Mouse (Mus musculus) neural tube, embryonic 15.5 days (tissue): Measurements from ENCODE around the gene Gadd45a. TPM values are rescaled to one million over a fixed set of nuclear protein-coding genes. Genes with fewer than 3 reads are reported as not detected.
A peak's percentile ranks its signal among the peaks of the same experiment; 100 is the strongest.

ENCODE experiments used
- ATAC-seq: fragments of 200-750 bp; cut with Nextera tagmentation; 2 replicates; pipeline ENCODE4 v1.8.0; 2017; ENCODE audit warnings: mild to moderate bottlenecking, moderate TSS enrichment, moderate library complexity; ENCODE audit not compliant: low FRiP score
- H3K27ac ChIP-seq: fragments of 300-500 bp; sonication (generic); replicated peaks from 2 replicates; pipeline ENCODE4 v1.5.1; 2015; ENCODE audit warnings: mild to moderate bottlenecking, inconsistent platforms
- H3K27me3 ChIP-seq: fragments of 300-500 bp; sonication (generic); replicated peaks from 2 replicates; pipeline ENCODE4 v1.6.1; 2015; ENCODE audit warnings: inconsistent platforms
- H3K36me3 ChIP-seq: fragments of 300-500 bp; sonication (generic); 2 replicates; pipeline ENCODE4 v1.6.1; 2015; ENCODE audit warnings: inconsistent platforms
- H3K4me1 ChIP-seq: fragments of 300-500 bp; sonication (generic); 2 replicates; pipeline ENCODE4 v1.6.1; 2015; ENCODE audit warnings: inconsistent platforms
- H3K4me2 ChIP-seq: fragments of 300-500 bp; sonication (generic); 2 replicates; pipeline ENCODE4 v1.6.1; 2015; ENCODE audit warnings: inconsistent platforms, mild to moderate bottlenecking, moderate library complexity
- H3K4me3 ChIP-seq: fragments of 300-500 bp; sonication (generic); replicated peaks from 2 replicates; pipeline ENCODE4 v1.5.1; 2015; ENCODE audit warnings: mild to moderate bottlenecking, inconsistent platforms
- H3K9ac ChIP-seq: fragments of 300-500 bp; sonication (generic); replicated peaks from 2 replicates; pipeline ENCODE4 v1.6.1; 2015; ENCODE audit warnings: mild to moderate bottlenecking, inconsistent platforms
- H3K9me3 ChIP-seq: fragments of 300-500 bp; sonication (generic); replicated peaks from 2 replicates; pipeline ENCODE4 v1.6.1; 2016; ENCODE audit warnings: inconsistent platforms
- WGBS: fragments of 180-500 bp; shearing (Covaris S2); methylation state at CpG from one replicate; pipeline ENCODE4 v1.1.7; 2015; ENCODE audit warnings: mixed read lengths; 5-methylcytosine and 5-hydroxymethylcytosine counted together
- polyA plus RNA-seq: library from polyadenylated mRNA; unstranded; fragments of >200 nt; fragmentation: Nextera tagmentation; extraction: Ambion mirVana; gene quantifications from 2 replicates; pipeline ENCODE4 v1.2.1, GENCODE M21; 2015

Gene Gadd45a
- polyA plus RNA-seq, 1 experiment from 2014 or later: 23.4 TPM

DNA sequence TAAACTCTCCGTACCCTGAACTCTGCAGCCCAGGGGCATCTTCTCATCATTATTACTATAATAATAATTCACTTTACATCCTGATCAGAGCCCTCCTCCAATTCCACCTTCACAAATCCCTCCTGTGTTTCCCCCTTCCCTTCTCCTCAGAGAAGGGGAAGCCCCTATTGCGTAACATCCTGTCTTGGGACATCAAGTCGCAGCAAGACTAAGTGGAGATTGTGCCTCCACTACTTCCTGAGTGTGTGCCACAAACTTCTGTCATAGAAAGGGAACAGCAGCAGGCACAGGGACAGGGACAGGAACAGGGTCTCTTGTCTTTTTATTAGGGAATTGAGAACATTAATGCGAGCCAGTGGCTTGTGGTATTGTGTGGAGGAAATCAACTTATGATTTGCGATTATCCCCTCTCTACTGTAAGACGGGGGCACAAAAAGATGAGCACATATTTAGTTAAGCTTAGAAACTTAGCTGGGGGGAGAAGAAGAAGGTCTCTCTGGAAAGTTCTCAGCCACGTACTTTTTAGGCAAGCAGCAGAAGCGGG, 32.0 kb upstream of the Gadd45a start:
- Histone ChIP-seq H3K4me3 (no peak overlapping the region), H3K9ac (no peak overlapping the region), H3K36me3 (no peaks in the 10 kb centered on the region), H3K27me3 (no peaks in the 10 kb centered on the region), H3K4me2 (no peak overlapping the region), H3K9me3 (no peaks in the 10 kb centered on the region), H3K27ac (no peak overlapping the region), H3K4me1 (peaks cover 10% of the 10 kb centered on the region; the same call in 1 of the 2 replicates)
- ATAC-seq: no peak
- WGBS: 85% methylated on average over 8 of the region's 8 CpGs

- Histone ChIP-seq H3K4me1 (no peaks in the 10 kb centered on the region), H3K4me3 (no peak overlapping the region), H3K36me3 (no peaks in the 10 kb centered on the region), H3K9me3 (no peaks in the 10 kb centered on the region), H3K4me2 (no peak overlapping the region), H3K9ac (no peak overlapping the region), H3K27me3 (no peaks in the 10 kb centered on the region), H3K27ac (no peak overlapping the region)
- 90% methylated on average over 5 of the region's 5 CpGs for WGBS
- no peak for ATAC-seq
These were observed 22.8 kb upstream of the Gadd45a start for GRCm38 (mm10) chr6:67060057-67060456.

GRCm38 (mm10) chr6:67057991-67058696, 20.9 kb upstream of the Gadd45a start:
- H3K27me3 ChIP-seq: no peaks in the 10 kb centered on the region
- H3K4me2 ChIP-seq: no peak overlapping the region
- ATAC-seq: no peak
- H3K9me3 ChIP-seq: no peaks in the 10 kb centered on the region
- H3K27ac ChIP-seq: no peak overlapping the region
- no peak overlapping the region for H3K9ac ChIP-seq
- H3K36me3 ChIP-seq: no peaks in the 10 kb centered on the region
- H3K4me1 ChIP-seq: no peaks in the 10 kb centered on the region
- 91% methylated on average over 7 of the region's 7 CpGs for WGBS
- no peak overlapping the region for H3K4me3 ChIP-seq

GRCm38 (mm10) chr6:67057574-67057973, 20.3 kb upstream of the Gadd45a start:
- Histone ChIP-seq H3K27me3 (no peaks in the 10 kb centered on the region), H3K4me2 (no peak overlapping the region), H3K4me3 (no peak overlapping the region), H3K27ac (no peak overlapping the region), H3K4me1 (no peaks in the 10 kb centered on the region), H3K9ac (no peak overlapping the region), H3K36me3 (no peaks in the 10 kb centered on the region), H3K9me3 (no peaks in the 10 kb centered on the region)
- WGBS: 86% methylated on average over 5 of the region's 5 CpGs
- no peak for ATAC-seq

DNA sequence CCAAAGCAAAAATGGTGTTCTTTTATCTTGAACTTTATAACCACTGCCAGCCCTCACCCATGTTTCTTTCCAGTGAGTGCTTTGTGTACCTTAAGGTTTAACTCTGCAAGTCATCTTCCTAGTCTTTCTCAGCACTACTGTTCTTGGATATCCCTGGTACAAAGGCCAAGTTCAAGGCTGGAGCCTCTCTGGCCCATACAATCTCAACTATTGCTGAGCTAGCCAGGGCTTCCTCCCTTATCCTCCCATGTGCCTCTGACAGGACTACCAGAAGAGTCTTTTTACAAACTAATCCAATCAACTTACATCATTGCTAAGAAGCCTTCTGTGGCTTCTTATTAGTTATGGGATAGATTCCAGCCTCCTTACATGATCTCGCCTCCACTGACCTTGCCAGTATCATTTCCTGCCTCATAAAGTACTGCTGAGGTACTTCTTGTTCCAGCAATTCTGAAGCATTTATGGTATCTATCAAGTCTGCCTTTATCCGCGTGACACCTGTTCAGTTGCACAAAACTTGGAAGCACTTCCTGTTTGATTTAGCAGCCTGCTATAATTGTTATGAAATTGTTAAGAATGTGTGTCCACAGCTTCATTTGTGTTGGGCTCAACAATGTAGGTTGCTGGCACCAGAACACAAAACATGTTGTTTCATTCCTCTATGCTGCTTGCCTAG, 19.8 kb upstream of the Gadd45a start:
- Histone ChIP-seq H3K36me3 (no peaks in the 10 kb centered on the region), H3K4me2 (no peak overlapping the region), H3K27ac (no peak overlapping the region), H3K9me3 (no peaks in the 10 kb centered on the region), H3K4me1 (no peaks in the 10 kb centered on the region), H3K27me3 (no peaks in the 10 kb centered on the region), H3K9ac (no peak overlapping the region), H3K4me3 (no peak overlapping the region)
- WGBS: 76% methylated on average over 3 of the region's 3 CpGs
- no peak for ATAC-seq

DNA sequence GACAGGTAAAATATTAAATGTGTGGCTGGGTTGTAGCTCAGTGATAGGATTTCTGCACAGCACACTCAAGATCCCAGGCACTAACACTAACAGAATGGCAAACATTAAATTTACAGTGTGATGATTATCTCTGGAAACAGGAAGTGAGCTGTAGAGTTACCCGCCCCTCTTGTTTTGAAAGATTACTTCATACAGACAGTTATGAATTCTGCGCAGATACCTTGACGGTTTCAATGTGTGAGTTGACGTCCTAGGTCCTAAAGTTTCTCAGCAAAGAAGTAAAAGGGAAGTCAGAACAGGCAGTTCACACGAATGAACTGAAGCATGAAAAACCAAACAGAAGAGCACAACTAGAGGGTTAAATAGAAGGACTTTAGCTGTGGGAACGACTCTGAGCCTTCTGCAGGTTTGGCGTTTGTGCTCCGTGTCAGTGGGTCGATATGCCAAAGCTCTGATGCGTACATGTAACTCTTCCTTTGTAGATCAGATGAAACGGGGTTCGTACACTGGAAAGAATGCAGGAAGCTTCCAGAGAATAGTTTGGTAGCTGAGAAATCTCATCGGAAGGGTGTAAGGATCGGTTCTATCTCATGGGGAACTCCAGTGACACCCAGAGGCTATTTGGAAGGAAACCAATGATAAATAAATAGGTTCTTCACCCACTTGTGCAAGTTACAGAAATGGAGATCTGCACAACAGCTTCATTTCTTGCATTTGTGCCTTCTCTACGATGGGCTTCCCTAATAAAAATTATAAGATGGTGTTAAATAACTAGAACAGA, 19.0 kb upstream of the Gadd45a start:
- Histone ChIP-seq H3K36me3 (no peaks in the 10 kb centered on the region), H3K4me3 (no peak overlapping the region), H3K27ac (no peak overlapping the region), H3K4me1 (no peaks in the 10 kb centered on the region), H3K27me3 (no peaks in the 10 kb centered on the region), H3K9me3 (no peaks in the 10 kb centered on the region), H3K4me2 (no peak overlapping the region), H3K9ac (no peak overlapping the region)
- WGBS: 85% methylated on average over 15 of the region's 15 CpGs
- ATAC-seq: no peak

GRCm38 (mm10) chr6:67050063-67050462, 12.8 kb upstream of the Gadd45a start:
- Histone ChIP-seq H3K27me3 (no peaks in the 10 kb centered on the region), H3K4me1 (peaks cover 8% of the 10 kb centered on the region; the same call in 1 of the 2 replicates), H3K9me3 (no peaks in the 10 kb centered on the region), H3K4me3 (no peak overlapping the region), H3K4me2 (no peak overlapping the region), H3K36me3 (no peaks in the 10 kb centered on the region), H3K9ac (no peak overlapping the region), H3K27ac (no peak overlapping the region)
- no peak for ATAC-seq
- WGBS: 56% methylated on average over 1 of the region's 1 CpGs

DNA sequence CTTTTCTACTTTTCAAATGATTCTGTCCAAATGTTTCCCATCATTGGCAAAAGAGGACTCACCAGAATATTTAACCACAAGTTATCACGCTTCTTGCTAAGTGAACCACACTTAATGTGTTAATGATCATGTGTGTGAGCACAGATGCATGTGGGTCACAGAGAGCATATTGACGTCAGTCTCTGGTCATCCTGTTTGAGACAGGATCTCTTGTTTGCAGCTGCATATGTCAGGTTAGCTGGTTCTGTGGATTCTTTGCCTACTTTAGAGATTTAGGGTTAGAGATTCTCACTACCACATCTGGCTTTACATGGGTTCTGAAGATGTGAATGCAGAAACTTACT, 12.4 kb upstream of the Gadd45a start:
- Histone ChIP-seq H3K4me1 (peaks cover 8% of the 10 kb centered on the region; the same call in 1 of the 2 replicates), H3K27me3 (no peaks in the 10 kb centered on the region), H3K9ac (no peak overlapping the region), H3K4me2 (no peak overlapping the region), H3K9me3 (no peaks in the 10 kb centered on the region), H3K36me3 (no peaks in the 10 kb centered on the region), H3K27ac (no peak overlapping the region), H3K4me3 (no peak overlapping the region)
- ATAC-seq: no peak; the same call in 1 of the 2 replicates
- WGBS: 30% methylated on average over 2 of the region's 2 CpGs

DNA sequence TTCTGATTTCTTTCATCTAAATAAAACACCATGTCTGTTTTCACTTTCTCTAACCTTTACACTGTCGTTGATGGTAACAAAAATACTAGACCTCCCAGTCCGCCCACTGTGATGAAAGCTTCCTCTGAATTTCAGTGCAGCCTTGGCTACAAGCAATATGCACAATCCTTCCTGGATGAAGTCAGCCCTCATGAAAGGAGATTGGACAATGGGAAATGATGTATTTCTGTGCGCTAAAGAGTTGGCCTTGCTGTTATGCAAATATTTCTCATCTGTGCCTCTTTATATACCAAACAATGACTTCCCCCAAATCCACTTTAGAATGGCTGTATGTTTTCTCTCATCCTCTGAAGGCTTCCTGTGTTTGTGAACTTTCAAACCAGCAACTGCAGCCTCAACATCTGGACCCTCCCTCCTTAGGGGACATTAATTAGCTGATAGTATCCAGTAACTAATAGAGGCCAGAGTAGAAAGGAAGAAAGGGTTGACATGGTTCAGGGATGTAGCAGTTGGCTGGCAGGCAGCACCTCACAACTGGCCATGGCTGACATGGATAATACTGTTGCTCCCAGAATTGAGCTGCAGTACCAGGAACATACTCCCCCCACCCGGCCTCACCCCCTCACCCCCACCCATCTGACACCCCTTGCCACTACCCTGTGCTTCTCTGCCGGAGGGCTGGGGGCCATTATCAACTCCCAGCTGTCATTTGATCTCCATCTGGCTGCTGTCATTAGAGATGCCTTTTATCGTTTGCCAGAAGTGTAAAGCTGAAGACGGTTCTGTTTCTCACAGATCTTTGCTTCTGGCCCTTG, 11.8 kb upstream of the Gadd45a start:
- 26% methylated on average over 7 of the region's 7 CpGs for WGBS
- Histone ChIP-seq H3K27ac (0 out of 2 replicates have a peak overlapping the region, but pooled peaks have one; percentile 6), H3K27me3 (no peaks in the 10 kb centered on the region), H3K36me3 (no peaks in the 10 kb centered on the region), H3K9ac (no peak overlapping the region), H3K4me3 (no peak overlapping the region), H3K4me1 (peaks cover 8% of the 10 kb centered on the region; the same call in 1 of the 2 replicates), H3K4me2 (no peak overlapping the region), H3K9me3 (no peaks in the 10 kb centered on the region)
- ATAC-seq: peak; percentile 72; the same call in 1 of the 2 replicates

- Histone ChIP-seq H3K36me3 (no peaks in the 10 kb centered on the region), H3K9ac (no peak overlapping the region), H3K4me3 (no peak overlapping the region), H3K27me3 (no peaks in the 10 kb centered on the region), H3K4me1 (peaks cover 8% of the 10 kb centered on the region; the same call in 1 of the 2 replicates), H3K4me2 (no peak overlapping the region), H3K9me3 (no peaks in the 10 kb centered on the region), H3K27ac (no peak overlapping the region)
- 62% methylated on average over 3 of the region's 3 CpGs for WGBS
- no peak for ATAC-seq
These were observed 10.9 kb upstream of the Gadd45a start for GRCm38 (mm10) chr6:67048052-67048691.
